Mouse (Mus musculus): ENCODE measurements at regions not wholly inside any gene's neighbourhood (a gene's known extent, or its start where the extent isn't known, plus 50 kb on each side); places are given as distances from the start of the nearest gene placed in this dataset.

DNA sequence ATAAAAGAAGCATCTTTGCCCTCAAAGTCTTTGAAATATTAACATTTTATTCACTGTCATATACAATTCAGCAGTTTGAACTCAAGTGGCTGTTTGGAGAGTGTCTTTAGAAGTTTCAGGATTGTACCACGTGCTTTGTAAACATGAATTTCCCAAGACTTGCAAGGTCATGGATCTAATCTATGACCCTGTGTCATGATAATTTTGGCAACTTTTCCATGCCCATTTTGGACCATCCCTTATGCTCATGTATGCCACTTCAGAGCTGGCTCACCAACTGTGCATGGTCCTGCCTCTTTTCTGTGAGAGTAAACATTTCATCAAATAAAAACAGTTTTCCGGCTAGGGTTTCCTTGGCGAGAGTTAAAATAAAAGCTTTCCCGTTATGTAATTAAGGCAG is 347.1 kb upstream of the Zeb2 start:
- no peak for TF ChIP-seq EP300 (IDR thresholded peaks at IDR 0.05; ENCODE audit: low read depth)
- no peak for TF ChIP-seq CTCF (IDR thresholded peaks at IDR 0.05; ENCODE audit: low read depth)
